Mouse (Mus musculus): ENCODE measurements at regions not wholly inside any gene's neighbourhood (a gene's known extent, or its start where the extent isn't known, plus 50 kb on each side); places are given as distances from the start of the nearest gene placed in this dataset.

DNA sequence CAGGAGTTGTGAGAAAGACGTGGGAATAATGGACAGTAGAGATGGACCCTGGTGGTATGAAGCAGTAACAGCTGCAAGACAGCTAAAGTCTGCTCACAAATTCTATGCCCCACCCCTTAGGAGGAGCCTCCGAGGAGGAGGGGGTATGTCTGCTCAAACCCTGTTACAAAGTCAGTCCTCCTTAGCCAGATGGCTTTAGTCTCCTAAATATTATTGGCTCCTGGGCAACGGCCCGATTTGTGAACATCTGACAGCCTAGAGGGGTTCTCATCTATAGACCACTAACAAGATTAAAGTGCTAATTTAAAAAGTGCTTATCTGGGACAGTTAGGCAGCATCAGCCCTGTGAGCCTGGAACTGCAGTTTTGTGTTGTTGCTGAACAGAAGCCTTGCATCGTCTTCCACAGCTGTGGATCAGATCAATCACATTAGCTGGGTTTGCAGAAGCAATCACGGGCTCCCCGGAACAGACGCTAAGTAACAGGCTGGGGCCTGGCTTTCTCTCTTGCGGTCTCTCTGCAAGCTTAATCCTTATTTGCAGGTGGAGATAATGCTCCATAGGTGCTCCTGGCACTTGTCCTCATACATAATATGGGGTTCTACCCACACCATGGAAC, 339.3 kb downstream of the Rnf144a start:
- no peak for DNase-seq (ENCODE audit: extremely low spot score in 1 of 2, low spot score in 1 of 2)

DNA sequence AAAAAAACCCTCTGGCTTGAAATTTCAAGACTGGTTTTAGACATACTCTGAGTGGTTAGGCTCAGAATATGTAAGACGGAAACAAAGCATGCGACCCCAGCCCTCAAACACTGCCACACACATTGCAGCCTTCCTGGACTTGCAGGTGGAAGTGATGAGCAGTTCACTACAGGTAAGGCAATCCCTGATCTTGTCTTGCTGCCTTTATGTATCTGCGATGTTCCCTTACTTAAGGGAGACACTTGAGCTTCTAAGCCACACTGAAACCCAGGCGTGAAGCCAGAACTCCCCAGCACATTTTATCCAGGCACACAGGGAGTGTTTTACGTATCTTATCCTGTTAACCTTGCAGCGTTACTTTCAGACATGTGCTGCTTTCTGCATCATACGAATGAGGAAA, 342.9 kb downstream of the Rnf144a start:
- DNase-seq (ENCODE audit: extremely low spot score in 1 of 2, low spot score in 1 of 2): no peak

DNA sequence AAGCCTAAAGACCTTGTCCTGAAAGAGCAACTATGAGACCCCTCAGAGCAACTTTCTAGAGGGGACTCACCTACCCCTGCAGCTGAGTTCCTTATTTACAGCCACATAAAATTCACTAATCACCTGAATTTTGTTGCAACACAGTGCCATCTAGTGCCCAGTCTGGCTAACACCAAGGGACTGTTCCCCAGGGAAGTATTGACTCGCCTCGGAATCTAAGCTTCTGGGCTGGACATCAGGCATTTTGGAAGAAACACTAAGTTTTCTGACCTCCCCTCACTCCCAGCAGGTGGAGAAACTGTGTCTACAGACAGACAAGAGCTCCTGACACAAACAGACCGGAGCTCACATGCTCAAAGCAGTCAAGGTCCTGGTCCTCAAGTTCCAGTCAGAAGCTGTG, 343.4 kb downstream of the Rnf144a start:
- DNase-seq (ENCODE audit: extremely low spot score in 1 of 2, low spot score in 1 of 2): peak in 1 of 2 experiments; percentile 76

DNA sequence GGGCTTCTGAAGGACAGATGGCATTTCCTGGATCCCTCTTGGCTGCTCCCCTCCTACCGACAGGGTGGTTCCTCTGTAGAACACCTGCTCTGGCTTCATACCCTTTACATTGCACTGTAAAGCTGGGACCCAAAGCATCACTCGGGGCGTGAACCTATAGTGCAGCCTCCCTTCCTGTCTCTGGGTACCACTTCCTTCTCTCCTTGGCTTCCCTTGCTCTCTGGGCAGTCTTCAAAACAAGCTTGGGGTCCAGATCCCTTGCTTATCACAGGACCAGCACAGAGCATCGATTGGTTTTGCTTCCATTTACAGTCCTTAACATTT, 346.4 kb downstream of the Rnf144a start:
- no peak for DNase-seq (ENCODE audit: extremely low spot score in 1 of 2, low spot score in 1 of 2)

DNA sequence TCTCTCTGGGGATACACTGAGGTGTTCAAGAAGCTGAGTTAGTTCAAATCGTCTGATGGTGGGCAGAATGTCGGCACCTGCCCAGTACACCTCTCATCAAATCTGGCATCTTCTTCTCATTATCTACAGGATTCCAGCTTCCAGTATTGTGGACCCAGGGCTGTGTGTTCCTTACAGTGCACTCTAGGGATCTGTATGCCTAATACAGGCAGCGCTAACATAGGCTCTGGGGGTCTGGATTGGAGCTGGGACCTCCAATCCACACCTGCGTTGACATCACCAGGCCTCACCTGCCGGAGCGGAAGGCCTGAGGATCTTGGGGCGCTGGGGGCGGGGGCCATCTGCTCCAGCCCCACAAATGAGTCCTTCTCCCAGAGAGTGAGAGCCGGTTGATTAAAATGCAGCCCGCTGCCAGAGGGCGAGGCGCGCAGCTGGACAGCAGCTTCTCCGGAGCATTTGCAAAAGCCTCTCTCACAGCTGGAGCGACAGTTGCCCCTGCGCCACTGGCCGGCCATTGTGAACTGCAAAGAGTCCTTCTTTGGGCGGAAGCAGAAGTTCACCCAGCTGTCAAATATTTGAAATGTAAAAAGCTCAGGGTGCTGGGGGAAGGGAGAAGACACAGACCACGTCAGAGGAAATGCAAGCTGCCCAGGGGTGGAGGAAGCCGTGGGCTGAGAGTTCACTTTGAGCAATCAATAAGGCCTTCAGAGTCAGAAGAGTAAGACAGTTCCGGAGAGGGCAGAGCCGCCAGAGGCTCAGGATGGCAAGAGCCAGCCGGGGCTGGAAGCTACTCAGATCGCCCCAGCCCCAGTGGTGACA, 347.0 kb downstream of the Rnf144a start:
- DNase-seq (ENCODE audit: extremely low spot score in 1 of 2, low spot score in 1 of 2): no peak

DNA sequence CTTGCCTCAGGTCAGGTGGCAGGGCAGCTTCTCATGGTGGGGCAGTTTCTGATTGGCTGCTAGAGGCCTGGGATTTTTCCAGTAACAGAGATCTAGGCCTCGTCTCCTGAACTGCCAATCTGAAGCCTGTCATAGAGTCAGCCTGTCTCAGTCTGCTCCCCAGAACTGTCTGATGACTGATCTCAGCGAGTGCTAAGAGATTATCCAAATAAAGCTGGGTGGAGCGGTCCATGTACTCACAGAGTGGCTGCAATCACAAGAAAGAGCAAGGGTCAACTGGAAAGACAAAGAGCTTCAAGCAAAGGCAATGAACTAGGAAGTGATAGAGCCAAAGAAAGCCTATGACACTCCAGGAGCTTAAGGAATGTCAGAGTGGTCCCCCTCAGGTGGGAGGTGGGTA, 354.7 kb downstream of the Rnf144a start:
- no peak for DNase-seq (ENCODE audit: extremely low spot score in 1 of 2, low spot score in 1 of 2)

DNA sequence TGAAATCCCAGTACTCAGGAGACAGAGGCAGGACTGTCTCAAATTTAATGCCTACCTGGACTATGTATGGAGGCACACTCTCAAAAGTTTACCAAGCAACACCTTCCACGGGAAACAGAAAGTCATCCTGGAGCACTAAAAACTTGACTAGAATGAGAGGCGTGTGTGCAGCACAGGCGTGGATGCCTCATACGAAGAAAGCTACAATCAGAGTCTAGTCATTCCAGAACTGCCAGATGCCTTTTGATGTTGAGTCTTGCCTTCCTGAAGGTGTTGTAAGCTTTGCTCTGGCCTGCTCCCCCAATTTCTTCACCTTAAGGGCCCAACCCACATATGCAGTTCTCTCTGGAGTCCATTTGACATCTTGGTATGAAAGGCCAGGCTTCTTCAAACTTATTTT, 356.0 kb downstream of the Rnf144a start:
- no peak for DNase-seq (ENCODE audit: extremely low spot score in 1 of 2, low spot score in 1 of 2)

DNA sequence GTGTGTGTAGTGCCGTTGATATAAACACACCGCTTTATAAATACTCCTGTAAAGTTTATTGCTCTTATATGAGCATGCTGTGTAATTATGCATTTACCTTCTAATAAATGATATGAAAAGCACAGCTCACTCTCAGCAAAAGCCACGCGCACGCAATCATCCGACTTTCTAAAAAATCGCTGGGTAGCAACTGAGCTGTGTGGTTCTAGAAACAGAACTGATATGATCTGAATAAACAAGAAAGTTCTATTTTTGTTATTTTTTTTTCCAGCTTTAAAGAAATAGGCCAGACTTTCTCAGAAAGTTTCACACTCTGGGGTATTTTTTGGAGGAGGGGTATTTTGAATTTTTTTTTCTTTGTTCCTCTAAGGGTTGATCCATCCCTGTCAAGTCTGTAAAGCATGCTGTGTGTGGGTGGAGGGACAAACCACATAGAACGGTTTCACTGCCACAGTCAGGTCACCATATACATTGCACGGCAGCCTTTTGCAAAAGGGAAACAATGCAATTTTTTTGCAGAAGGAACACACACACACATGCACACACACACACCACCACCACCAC, 357.5 kb downstream of the Rnf144a start:
- no peak for DNase-seq (ENCODE audit: extremely low spot score in 1 of 2, low spot score in 1 of 2)

DNA sequence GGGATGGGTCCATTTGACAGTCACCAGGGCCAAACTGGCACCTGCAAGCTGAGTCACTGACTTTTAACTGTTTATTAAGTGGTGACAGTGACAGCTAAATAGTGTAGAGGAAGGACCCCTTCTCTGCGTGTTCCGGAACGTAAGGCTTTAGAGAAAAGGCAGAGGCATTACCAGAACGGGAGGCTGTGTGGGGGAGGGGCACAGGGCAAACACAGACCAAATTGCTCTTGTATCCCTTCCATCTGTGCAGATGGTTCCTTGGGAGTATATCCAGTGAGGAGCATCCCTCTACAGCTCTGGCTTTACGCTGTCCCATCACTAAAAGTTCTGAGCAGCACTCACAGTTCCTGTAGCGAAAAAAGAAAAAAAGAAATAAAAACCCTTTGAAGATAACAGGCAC, 368.1 kb downstream of the Rnf144a start:
- no peak for DNase-seq (ENCODE audit: extremely low spot score in 1 of 2, low spot score in 1 of 2)

DNA sequence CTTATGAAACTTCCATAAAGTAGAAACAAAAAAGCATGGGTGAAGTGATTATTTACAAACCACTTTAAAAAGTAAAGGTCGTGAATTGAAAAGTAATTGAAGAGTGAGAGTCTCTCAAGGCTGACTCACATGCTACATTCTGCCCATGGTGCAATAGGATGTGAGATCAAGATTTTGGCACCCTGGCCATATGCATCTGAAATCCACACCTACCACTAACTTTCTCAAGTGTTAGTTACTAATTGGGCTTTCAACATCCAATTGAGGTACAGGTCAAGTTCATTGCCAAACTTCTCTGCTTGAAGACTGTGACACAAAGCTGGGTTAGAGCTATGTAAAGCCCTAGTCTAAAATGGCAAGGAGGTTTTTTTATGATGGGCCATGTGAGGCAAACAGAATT, 369.7 kb downstream of the Rnf144a start:
- DNase-seq (ENCODE audit: extremely low spot score in 1 of 2, low spot score in 1 of 2): no peak

DNA sequence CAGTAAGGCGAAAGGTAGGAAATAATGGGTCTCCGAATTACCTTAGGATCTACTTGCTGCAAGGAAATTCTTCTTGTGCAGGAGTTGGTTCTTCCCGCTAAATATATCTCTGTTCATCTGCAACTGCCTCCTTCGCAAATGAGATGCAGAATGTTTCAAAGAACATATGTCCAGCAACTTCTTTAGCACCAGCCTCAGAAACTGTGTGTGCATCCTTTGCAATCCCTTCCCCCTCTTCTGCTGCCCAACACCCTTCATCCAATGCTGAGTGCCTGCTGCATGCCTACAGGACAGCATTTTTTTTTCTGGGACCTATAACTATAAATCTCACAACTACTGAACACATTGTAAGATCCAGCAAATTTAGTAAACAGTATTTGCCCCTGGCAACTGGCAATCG, 402.1 kb downstream of the Rnf144a start:
- no peak for DNase-seq (ENCODE audit: extremely low spot score in 1 of 2, low spot score in 1 of 2)

DNA sequence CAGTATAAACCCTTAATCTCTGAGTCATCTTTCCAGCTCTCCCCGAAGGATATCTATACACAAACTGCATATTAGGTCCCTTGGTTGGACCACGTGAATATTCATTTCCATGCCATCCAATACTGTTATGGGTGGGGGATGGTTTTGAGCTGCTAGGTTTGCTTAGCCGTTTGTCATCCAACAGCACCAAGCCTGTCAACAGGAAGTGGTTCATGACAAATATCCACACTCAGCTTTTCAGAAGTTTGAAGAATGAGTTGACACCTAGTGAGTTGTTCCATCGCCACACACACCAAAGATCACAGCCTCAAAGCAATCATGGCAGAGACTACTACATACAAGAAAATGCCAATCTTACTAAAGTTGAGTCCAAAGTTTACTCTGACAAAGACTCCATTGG, 421.0 kb downstream of the Rnf144a start:
- no peak for DNase-seq (ENCODE audit: extremely low spot score in 1 of 2, low spot score in 1 of 2)

DNA sequence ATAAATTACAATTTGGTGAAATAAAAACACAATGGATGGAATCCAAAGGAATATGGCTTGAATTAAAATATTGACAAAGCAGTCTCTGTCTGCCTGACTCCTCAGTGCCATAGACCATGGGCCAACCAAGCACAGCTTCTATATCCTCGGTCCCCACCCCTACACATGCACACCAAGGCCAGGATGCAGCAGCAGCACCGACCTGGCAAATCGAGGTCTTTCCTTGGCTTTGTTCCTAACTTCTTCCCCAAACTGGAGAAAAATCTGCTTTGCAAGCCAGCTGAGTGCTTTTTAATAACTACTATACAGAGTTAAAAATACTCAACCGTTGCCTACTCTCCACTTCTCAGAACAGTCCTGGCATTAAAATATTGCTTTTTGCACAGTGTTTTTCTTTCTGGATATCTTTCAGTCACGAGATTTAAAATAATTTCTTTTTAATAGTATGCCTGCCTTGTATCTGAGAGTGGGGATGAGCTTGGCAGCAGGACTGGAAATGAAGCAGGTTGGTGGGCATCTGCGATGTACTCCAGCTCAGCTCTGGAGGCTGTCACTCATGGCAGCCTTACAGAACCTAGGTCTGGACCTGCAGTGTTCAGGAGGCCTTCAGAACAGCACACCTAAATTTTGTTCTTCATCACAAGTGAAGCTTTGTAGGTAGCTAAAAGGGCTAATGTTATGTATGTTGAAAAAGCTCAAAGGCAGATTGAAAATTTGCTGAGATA, 423.1 kb downstream of the Rnf144a start:
- no peak for DNase-seq (ENCODE audit: extremely low spot score in 1 of 2, low spot score in 1 of 2)

DNA sequence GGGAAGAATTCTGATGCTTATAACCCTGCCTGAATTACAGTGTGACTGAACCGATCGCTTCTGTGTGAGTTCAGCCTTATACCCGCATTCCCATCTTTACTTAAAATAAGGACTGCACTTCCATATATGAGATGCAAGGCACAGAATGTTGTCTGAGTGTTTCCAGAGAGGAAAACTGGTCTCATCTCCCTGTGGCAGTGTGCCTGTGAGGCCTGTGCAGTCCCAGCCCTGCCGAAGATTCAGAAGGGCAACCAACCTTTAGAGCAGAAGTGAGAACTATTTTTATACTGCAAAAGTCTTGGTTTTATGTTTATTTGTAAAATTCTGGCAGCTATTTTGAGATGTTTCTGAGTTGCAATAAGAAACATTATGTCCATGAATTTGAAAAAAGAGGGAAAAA, 432.5 kb downstream of the Rnf144a start:
- no peak for DNase-seq (ENCODE audit: extremely low spot score in 1 of 2, low spot score in 1 of 2)

DNA sequence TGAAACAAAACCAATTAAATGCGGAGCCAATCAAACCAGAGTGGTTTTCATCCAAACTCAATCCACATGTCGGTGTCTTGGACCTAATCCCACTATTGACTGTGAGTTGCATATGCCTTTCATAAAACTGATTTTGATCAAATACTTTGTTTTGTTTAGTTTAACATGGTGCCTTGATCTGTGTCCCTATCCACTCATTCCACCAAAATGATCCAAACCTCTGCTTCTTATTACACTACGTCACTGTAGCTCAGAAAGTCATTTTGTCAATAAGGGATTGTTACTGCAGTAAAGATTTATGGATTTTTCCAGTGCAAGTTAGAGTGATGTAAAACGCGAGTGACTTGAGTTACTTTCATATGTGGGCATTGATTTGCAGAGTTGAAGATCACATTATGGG, 436.7 kb downstream of the Rnf144a start:
- no peak for DNase-seq (ENCODE audit: extremely low spot score in 1 of 2, low spot score in 1 of 2)

DNA sequence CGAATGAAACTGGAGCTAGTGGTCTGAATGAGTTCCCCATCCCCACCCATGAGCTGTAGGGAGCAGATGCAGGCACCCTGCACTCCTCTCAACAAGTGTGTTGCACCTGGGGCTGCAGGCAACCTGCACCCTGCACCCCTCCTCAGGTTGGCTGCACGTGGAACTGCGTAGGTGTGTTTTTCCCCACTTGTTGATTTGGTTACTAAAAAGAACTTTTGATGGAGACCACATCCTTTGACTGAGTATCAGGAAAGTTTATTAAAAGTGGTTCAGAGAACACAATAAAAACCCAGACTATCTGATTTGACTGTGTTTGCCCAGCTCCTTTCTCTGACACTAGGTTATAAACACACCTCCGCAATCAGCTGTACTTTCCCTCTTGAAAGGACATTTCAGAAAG, 456.5 kb downstream of the Rnf144a start:
- DNase-seq (ENCODE audit: extremely low spot score in 1 of 2, low spot score in 1 of 2): no peak

DNA sequence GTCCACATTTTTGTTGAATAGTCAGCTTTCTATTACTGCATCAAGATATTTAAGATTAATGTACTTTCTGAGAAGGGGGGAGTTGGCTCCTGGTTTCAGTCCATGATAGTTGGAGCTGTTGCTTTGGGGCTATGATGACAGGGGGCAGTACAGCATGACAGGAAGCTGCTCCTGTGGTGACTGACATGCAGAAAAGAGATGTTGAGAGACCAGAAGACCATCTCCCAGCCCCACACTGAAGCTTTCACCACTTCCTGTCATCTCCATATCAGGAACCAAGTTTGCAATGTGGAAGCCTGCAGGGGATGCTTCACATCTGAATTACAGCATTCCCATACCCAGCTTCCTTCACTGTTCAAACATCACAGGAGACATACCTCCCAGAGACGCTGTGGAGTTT, 457.5 kb downstream of the Rnf144a start:
- no peak for DNase-seq (ENCODE audit: extremely low spot score in 1 of 2, low spot score in 1 of 2)

DNA sequence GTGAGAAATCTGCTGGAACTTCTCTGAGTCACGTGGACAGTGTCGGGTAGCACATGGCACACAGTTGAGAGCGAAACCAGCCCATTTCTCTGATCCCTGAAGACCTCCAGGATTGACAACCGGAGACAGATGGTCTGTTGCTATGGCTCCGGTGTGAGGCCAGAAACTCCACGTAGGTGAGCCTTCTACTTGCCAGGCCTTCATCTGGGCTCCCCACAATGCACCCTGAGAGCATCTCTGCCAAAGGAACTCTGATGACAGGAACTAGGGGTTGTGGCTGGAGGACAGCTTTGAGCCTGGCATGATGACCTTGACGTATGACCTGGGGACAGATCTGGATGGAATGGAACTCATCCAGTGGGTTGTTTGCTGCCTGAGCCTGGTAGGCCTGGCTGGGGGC, 467.9 kb downstream of the Rnf144a start:
- no peak for DNase-seq (ENCODE audit: extremely low spot score in 1 of 2, low spot score in 1 of 2)

DNA sequence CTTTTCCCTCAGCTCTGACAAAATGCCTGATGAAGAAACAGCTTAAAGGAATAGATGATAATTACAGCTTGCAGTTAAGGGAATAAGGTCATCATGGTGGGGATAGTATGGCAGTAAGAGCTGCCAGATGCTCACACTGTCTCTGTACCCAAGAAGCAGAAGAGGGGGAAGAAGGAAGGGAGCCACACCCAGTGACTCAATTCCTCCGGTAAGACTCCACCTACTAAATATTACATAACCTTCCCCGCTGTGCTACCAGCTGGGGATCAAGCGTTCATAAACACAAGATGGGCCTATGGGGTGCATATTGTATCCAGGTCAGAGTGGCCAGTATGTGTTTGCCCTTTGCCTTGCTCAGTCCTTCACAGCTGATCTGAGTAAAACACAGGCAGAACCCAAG, 468.9 kb downstream of the Rnf144a start:
- no peak for DNase-seq (ENCODE audit: extremely low spot score in 1 of 2, low spot score in 1 of 2)

DNA sequence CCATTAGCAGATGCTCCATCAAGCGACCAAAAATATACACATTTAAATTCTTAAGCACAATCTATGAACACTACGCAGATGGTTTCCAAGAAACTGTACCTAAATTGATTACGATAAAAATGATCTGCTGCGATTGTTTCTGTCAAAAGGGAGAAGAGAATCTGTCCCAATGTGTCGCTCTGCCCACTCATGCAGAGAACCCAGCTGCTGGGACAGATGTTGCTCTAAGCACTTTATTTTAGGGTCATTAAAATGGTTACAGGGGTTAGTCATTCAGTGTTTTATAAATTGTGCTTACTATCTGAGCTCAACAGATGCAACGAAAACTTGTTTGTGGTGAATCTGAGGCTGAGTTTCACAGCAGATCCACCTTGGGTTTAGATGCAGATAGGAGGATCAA, 476.2 kb downstream of the Rnf144a start:
- DNase-seq (ENCODE audit: extremely low spot score in 1 of 2, low spot score in 1 of 2): no peak

DNA sequence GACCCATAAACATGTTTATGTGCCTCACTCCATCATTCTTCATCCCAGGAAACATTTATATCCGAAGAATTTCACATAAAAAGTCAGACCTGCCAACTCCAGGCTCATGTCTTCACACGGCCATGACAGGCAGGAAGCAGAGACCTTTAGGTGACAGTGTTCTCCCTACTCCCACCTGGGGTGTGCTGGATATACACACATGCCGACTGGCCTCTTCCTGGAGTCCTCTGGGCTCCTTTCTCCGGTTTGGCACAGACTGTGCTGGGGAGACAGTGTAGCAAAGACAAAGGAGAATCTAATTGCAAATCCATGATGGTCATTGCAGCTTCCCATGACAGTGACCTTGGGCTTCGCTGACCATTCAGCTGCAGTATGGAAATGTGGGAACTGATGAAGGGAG, 480.1 kb downstream of the Rnf144a start:
- no peak for DNase-seq (ENCODE audit: extremely low spot score in 1 of 2, low spot score in 1 of 2)

DNA sequence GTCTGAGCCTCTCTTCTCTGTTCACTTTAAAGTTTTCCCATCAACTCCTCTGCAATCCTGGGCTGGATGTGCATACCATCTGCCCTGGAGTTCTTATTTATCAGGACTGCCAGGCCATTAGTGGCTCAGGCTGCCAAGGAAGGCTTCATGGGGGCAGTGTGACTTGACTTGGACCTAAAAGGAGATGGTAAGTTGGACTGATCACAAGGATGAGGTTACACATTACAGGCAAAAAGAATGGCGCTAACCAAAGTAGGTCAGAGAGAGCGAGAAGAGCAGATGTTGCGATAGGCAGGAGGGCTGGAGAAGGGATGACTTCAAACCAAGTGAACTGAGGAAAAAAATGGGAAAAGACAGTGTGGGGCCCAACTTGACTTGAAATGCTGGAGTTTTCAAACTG, 480.5 kb downstream of the Rnf144a start:
- DNase-seq (ENCODE audit: extremely low spot score in 1 of 2, low spot score in 1 of 2): no peak

All from layer of hippocampus, postnatal 25 days (tissue).